Mouse (Mus musculus): ENCODE results near the gene Hmgb1. TPM values are rescaled to one million over a fixed set of nuclear protein-coding genes. Genes with fewer than 3 reads are reported as not detected.

The Hmgb1 gene
- total and polyA plus RNA-seq, 3 experiments: 23.7 to 103 (median 88.9) TPM

DNA sequence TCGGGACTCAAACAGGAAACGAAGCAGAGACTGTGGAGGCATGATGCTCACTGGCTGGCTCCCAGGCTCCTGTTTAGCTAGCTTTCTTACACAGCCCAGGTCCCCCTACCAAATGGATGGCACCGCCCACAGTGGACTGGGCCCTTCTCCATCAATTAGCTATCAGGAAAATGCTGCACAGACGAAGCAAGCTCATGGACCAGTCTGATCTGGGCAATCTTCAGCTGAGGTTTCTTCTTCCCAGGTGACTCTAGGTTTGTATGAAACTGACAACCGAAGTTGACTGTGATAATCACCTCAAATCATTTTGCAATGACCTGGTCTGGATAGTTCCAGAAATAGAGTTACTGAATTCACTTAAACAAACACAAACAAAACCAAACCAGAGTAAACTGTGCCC is 94.8 kb downstream of the Hmgb1 start:
- H3K27ac ChIP-seq: no peak overlapping the region
- intact Hi-C loops (cut with DNase I): no loop called here
- H3K79me2 ChIP-seq (replicated peaks; ENCODE audit: control insufficient read depth, insufficient read depth, low read length): no peaks in the 10 kb centered on the region
- no peaks in the 10 kb centered on the region for H3K27me3 ChIP-seq (ENCODE audit: control insufficient read depth, insufficient read depth, low read length)
- DNase-seq: no peak
- H3K9ac ChIP-seq (ENCODE audit: low read depth, low read length): no peak overlapping the region
- no peak overlapping the region for H3K4me3 ChIP-seq
- no peaks in the 10 kb centered on the region for H3K4me1 ChIP-seq (ENCODE audit: control insufficient read depth, insufficient read depth, low read length)
- TF ChIP-seq CTCF (IDR thresholded peaks at IDR 0.05) (no peak), EP300 (IDR thresholded peaks at IDR 0.05; ENCODE audit: insufficient read depth, low read depth, low read length) (no peak), POLR2A (IDR thresholded peaks at IDR 0.05; ENCODE audit: insufficient read depth, low read depth, low read length) (no peak)
- 81% methylated on average over 5 of the region's 5 CpGs for WGBS
- H3K36me3 ChIP-seq (ENCODE audit: control insufficient read depth, insufficient read depth, low read length): no peaks in the 10 kb centered on the region

DNA sequence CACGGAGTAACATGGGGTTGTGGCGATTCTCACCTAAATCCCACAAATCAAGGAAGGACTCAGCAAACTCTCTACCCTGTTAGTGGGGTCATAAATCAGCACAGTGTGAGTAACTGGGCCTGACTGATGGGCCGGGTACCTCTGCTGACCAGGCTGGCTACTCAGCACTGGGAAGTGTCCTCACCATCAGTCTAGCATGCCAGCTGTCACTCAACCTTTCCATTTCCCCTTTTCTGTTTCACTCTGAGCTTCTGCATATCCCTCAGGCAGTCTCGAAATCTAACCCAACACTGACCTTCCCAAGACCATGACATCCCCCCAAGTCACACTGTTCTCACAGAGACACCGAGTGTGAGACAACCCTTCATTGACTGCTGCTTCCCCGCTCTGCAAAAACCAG is 95.4 kb downstream of the Hmgb1 start:
- intact Hi-C loops (cut with DNase I): no loop called here
- TF ChIP-seq CTCF (IDR thresholded peaks at IDR 0.05): no peak
- no peaks in the 10 kb centered on the region for H3K27me3 ChIP-seq (ENCODE audit: control insufficient read depth, insufficient read depth, low read length)
- no peak overlapping the region for H3K4me3 ChIP-seq
- no peak overlapping the region for H3K9ac ChIP-seq (ENCODE audit: low read depth, low read length)
- no peak overlapping the region for H3K27ac ChIP-seq
- no peaks in the 10 kb centered on the region for H3K4me1 ChIP-seq (ENCODE audit: control insufficient read depth, insufficient read depth, low read length)
- WGBS: 84% methylated on average over 6 of the region's 6 CpGs
- H3K36me3 ChIP-seq (ENCODE audit: control insufficient read depth, insufficient read depth, low read length): no peaks in the 10 kb centered on the region
- no peaks in the 10 kb centered on the region for H3K79me2 ChIP-seq (replicated peaks; ENCODE audit: control insufficient read depth, insufficient read depth, low read length)
- DNase-seq: peak in 1 of 2 experiments; percentile 8

DNA sequence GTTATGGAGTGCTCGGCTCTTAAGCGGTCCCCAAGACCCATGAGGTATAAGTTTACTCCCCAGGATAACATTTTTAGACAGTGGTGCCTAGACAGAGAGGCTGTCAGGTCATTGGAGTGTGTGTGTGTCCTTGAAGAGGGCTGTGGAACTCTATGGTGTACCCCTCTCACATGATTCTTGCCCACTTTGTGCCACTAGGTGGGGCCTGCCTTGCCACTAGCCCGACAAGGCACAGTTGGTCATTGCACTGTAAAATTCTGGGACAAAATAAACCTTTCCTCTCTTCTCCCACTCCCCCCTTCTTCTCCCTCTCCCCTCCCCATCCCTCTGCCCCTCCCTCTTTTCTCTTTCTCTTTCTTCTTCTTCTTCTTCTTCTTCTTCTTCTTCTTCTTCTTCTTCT is 96.1 kb downstream of the Hmgb1 start:
- DNase-seq: peak in 1 of 2 experiments; percentile 4
- H3K27me3 ChIP-seq (ENCODE audit: control insufficient read depth, insufficient read depth, low read length): no peaks in the 10 kb centered on the region
- no peak overlapping the region for H3K9ac ChIP-seq (ENCODE audit: low read depth, low read length)
- no peaks in the 10 kb centered on the region for H3K36me3 ChIP-seq (ENCODE audit: control insufficient read depth, insufficient read depth, low read length)
- no peak overlapping the region for H3K4me3 ChIP-seq
- 78% methylated on average over 3 of the region's 3 CpGs for WGBS
- no peak for TF ChIP-seq POLR2A (IDR thresholded peaks at IDR 0.05; ENCODE audit: insufficient read depth, low read depth, low read length)
- no peak for TF ChIP-seq EP300 (IDR thresholded peaks at IDR 0.05; ENCODE audit: insufficient read depth, low read depth, low read length)
- TF ChIP-seq CTCF (IDR thresholded peaks at IDR 0.05): 0 out of 2 replicates have a peak, but pooled peaks have one; percentile 8
- H3K79me2 ChIP-seq (replicated peaks; ENCODE audit: control insufficient read depth, insufficient read depth, low read length): no peaks in the 10 kb centered on the region
- no peak overlapping the region for H3K27ac ChIP-seq
- intact Hi-C loops (cut with DNase I): no loop called here
- H3K4me1 ChIP-seq (ENCODE audit: control insufficient read depth, insufficient read depth, low read length): no peaks in the 10 kb centered on the region

- Histone ChIP-seq H3K4me3 (no peak overlapping the region), H3K4me1 (ENCODE audit: control insufficient read depth, insufficient read depth, low read length) (no peaks in the 10 kb centered on the region), H3K9ac (ENCODE audit: low read depth, low read length) (no peak overlapping the region), H3K79me2 (replicated peaks; ENCODE audit: control insufficient read depth, insufficient read depth, low read length) (no peaks in the 10 kb centered on the region), H3K27me3 (ENCODE audit: control insufficient read depth, insufficient read depth, low read length) (no peaks in the 10 kb centered on the region), H3K27ac (no peak overlapping the region), H3K36me3 (ENCODE audit: control insufficient read depth, insufficient read depth, low read length) (no peaks in the 10 kb centered on the region)
- DNase-seq: no peak
- intact Hi-C loops (cut with DNase I): no loop called here
- TF ChIP-seq POLR2A (IDR thresholded peaks at IDR 0.05; ENCODE audit: insufficient read depth, low read depth, low read length) (no peak), EP300 (IDR thresholded peaks at IDR 0.05; ENCODE audit: insufficient read depth, low read depth, low read length) (no peak), CTCF (IDR thresholded peaks at IDR 0.05) (no peak)
- WGBS: 83% methylated on average over 10 of the region's 10 CpGs
Observed at GRCm38 (mm10) chr5:149086382-149087244, 97.7 kb downstream of the Hmgb1 start.

DNA sequence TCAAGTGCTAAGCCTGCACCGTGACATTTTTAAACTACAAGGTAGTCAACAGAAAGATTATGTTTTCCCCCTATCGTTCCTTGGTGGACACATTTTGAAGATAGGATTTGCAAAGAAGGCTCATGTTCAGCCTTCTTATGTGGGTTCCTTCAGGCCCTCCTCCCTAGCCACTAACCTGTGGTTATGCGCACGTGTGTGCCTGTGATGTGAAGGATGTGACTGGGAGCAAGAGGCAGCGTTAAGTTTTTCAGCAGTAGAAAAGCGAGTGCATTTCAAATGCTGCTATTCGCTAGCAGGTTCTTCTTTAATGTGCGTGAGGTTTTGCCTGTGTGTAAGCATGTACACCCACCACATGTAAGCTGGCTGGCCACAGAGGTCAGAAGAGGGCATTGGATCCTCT is 103.8 kb downstream of the Hmgb1 start:
- 92% methylated on average over 8 of the region's 8 CpGs for WGBS

GRCm38 (mm10) chr5:149079758-149080150 is 104.5 kb downstream of the Hmgb1 start:
- H3K27ac ChIP-seq: no peak overlapping the region
- DNase-seq: no peak
- intact Hi-C loops (cut with DNase I): no loop called here
- no peaks in the 10 kb centered on the region for H3K27me3 ChIP-seq (ENCODE audit: control insufficient read depth, insufficient read depth, low read length)
- H3K36me3 ChIP-seq (ENCODE audit: control insufficient read depth, insufficient read depth, low read length): no peaks in the 10 kb centered on the region
- H3K79me2 ChIP-seq (replicated peaks; ENCODE audit: control insufficient read depth, insufficient read depth, low read length): no peaks in the 10 kb centered on the region
- TF ChIP-seq EP300 (IDR thresholded peaks at IDR 0.05; ENCODE audit: insufficient read depth, low read depth, low read length) (no peak), CTCF (IDR thresholded peaks at IDR 0.05) (no peak), POLR2A (IDR thresholded peaks at IDR 0.05; ENCODE audit: insufficient read depth, low read depth, low read length) (no peak)
- H3K4me1 ChIP-seq (ENCODE audit: control insufficient read depth, insufficient read depth, low read length): 0 out of 2 replicates have a peak, but pooled peaks cover 1% of the 10 kb centered on the region
- WGBS: 72% methylated on average over 7 of the region's 7 CpGs
- H3K4me3 ChIP-seq: no peak overlapping the region
- no peak overlapping the region for H3K9ac ChIP-seq (ENCODE audit: low read depth, low read length)

More for the DNA sequence above, 103.8 kb downstream of the Hmgb1 start:
- TF ChIP-seq POLR2A (IDR thresholded peaks at IDR 0.05; ENCODE audit: insufficient read depth, low read depth, low read length) (no peak), EP300 (IDR thresholded peaks at IDR 0.05; ENCODE audit: insufficient read depth, low read depth, low read length) (no peak), CTCF (IDR thresholded peaks at IDR 0.05) (no peak)
- no peak overlapping the region for H3K9ac ChIP-seq (ENCODE audit: low read depth, low read length)
- no peak overlapping the region for H3K4me3 ChIP-seq
- H3K4me1 ChIP-seq (ENCODE audit: control insufficient read depth, insufficient read depth, low read length): 0 out of 2 replicates have a peak, but pooled peaks cover 1% of the 10 kb centered on the region
- no peak overlapping the region for H3K27ac ChIP-seq
- no peaks in the 10 kb centered on the region for H3K79me2 ChIP-seq (replicated peaks; ENCODE audit: control insufficient read depth, insufficient read depth, low read length)
- no peak for DNase-seq
- no peaks in the 10 kb centered on the region for H3K36me3 ChIP-seq (ENCODE audit: control insufficient read depth, insufficient read depth, low read length)
- H3K27me3 ChIP-seq (ENCODE audit: control insufficient read depth, insufficient read depth, low read length): no peaks in the 10 kb centered on the region
- intact Hi-C loops (cut with DNase I): no loop called here
